Mouse (Mus musculus) liver, embryonic 12.5 days (tissue): ENCODE results near the gene Olfr462. TPM values are rescaled to one million over a fixed set of nuclear protein-coding genes. Genes with fewer than 3 reads are reported as not detected.

Source experiments
- ATAC-seq: fragments of 200-750 bp; cut with Nextera tagmentation; 2 replicates; pipeline ENCODE4 v1.8.0; 2017; ENCODE audit warnings: moderate number of reproducible peaks, mild to moderate bottlenecking, moderate library complexity
- H3K27ac ChIP-seq: fragments of 300-500 bp; sonication (generic); 2 replicates; pipeline ENCODE4 v1.5.1; 2016; ENCODE audit warnings: mild to moderate bottlenecking
- H3K27me3 ChIP-seq: fragments of 300-500 bp; sonication (generic); replicated peaks from 2 replicates; pipeline ENCODE4 v1.6.1; 2016; ENCODE audit warnings: mild to moderate bottlenecking, moderate library complexity
- H3K36me3 ChIP-seq: fragments of 300-500 bp; sonication (generic); 2 replicates; pipeline ENCODE4 v1.6.1; 2016; ENCODE audit warnings: mild to moderate bottlenecking, moderate library complexity
- H3K4me1 ChIP-seq: fragments of 300-500 bp; sonication (generic); 2 replicates; pipeline ENCODE4 v1.6.1; 2016
- H3K4me2 ChIP-seq: fragments of 300-500 bp; sonication (generic); 2 replicates; pipeline ENCODE4 v1.6.1; 2016; ENCODE audit warnings: mild to moderate bottlenecking, moderate library complexity
- H3K4me3 ChIP-seq: fragments of 300-500 bp; sonication (generic); 2 replicates; pipeline ENCODE4 v1.5.1; 2016; ENCODE audit warnings: mild to moderate bottlenecking, moderate library complexity
- H3K9ac ChIP-seq: fragments of 300-500 bp; sonication (generic); 2 replicates; pipeline ENCODE4 v1.6.1; 2016; ENCODE audit warnings: mild to moderate bottlenecking, moderate library complexity
- H3K9me3 ChIP-seq: fragments of 300-500 bp; sonication (generic); replicated peaks from 2 replicates; pipeline ENCODE4 v1.6.1; 2016; ENCODE audit warnings: mild to moderate bottlenecking, moderate library complexity
- WGBS: fragments of 180-500 bp; shearing (Covaris S2); methylation state at CpG from one replicate; pipeline ENCODE4 v1.1.7; 2016; ENCODE audit not compliant: insufficient replicate concordance; 5-methylcytosine and 5-hydroxymethylcytosine counted together
- polyA plus RNA-seq: library from polyadenylated mRNA; unstranded; fragments of >200 nt; fragmentation: Nextera tagmentation; extraction: Ambion mirVana; gene quantifications from 2 replicates; pipeline ENCODE4 v1.2.1, GENCODE M21; 2016

Olfr462 gene
- polyA plus RNA-seq: not detected in 2 replicates

DNA sequence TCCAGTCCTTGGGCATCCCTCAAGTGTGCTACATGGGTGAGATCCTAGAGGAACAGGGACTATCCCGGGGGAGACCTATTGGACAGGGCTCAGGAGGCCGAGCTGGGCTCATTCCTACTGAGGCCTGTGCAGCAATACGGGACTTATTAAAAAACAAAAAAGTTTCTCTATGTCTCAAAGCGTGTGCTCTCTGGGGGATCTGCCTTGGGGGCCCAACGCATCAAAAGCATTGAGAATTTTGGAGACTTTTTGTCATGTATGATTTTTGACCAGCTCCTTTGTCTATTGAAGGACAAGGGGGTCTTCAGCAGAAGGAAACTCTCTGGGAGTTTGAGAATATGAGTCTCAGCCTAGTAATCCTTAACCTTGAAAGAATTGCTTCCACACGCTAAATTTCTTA lies at the start of gene Olfr462:
Olfr462 (minus strand) TSS at position 101 of the 400 bp plus-strand sequence.
- no peaks in the 10 kb centered on the region for H3K9me3 ChIP-seq
- ATAC-seq: no peak
- H3K27ac ChIP-seq: no peak within 1 kb of the TSS
- H3K36me3 ChIP-seq: no peaks in the 10 kb centered on the region
- no peaks in the 10 kb centered on the region; the same call in 1 of the 2 replicates for H3K27me3 ChIP-seq
- H3K4me1 ChIP-seq: no peaks in the 10 kb centered on the region
- H3K9ac ChIP-seq: no peak within 1 kb of the TSS
- no peak within 1 kb of the TSS for H3K4me2 ChIP-seq
- 70% methylated on average over 6 of the region's 6 CpGs for WGBS
- no peak within 1 kb of the TSS for H3K4me3 ChIP-seq

DNA sequence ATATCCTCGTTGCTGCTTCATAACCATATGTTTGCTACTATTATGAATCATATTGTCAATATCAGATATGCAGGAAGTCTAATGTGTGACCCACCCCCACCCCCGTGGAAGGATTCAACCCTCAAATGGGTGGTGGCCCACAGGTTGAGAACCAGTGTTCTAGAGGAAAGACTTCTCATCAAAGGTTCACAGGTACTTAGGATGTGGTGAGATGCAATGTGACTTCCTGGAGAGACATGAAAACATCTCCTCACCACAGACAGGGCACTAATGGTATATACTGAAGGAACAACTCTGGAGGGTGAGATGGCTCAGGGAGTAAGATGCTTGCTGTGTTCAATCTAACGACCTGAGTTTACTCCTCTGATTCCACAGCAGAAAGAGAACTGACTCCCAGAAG lies 43.4 kb upstream of the Olfr462 start:
- Histone ChIP-seq H3K4me1 (no peaks in the 10 kb centered on the region), H3K9me3 (no peaks in the 10 kb centered on the region), H3K36me3 (no peaks in the 10 kb centered on the region), H3K27ac (no peak overlapping the region), H3K9ac (no peak overlapping the region), H3K27me3 (no peaks in the 10 kb centered on the region), H3K4me3 (no peak overlapping the region), H3K4me2 (no peak overlapping the region)
- ATAC-seq: no peak
- 46% methylated on average over 3 of the region's 3 CpGs for WGBS

DNA sequence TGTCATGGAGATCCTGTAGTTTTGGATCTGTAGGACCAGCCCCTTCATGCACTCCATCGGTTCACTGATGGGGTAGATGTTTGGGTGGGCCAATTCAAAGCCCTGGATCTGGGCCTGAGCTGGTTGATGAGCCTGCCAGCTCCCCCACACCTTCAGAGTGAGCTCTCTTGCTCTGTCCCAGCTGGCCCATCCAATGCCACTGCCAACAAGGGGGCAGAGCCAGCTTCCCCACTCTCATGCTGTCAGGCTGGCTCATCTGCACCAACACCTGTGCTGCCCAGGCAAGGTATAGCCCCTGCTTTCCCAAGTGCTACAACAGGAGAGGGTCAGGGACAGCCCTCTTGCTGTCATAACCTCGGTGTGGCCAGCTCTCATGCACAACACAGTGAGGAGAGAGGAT lies 41.7 kb upstream of the Olfr462 start:
- no peak overlapping the region for H3K4me3 ChIP-seq
- 54% methylated on average over 2 of the region's 2 CpGs for WGBS
- H3K9me3 ChIP-seq: no peaks in the 10 kb centered on the region
- H3K27me3 ChIP-seq: no peaks in the 10 kb centered on the region
- no peak overlapping the region for H3K4me2 ChIP-seq
- no peak overlapping the region for H3K27ac ChIP-seq
- no peaks in the 10 kb centered on the region for H3K36me3 ChIP-seq
- no peak overlapping the region for H3K9ac ChIP-seq
- no peak for ATAC-seq
- H3K4me1 ChIP-seq: no peaks in the 10 kb centered on the region

DNA sequence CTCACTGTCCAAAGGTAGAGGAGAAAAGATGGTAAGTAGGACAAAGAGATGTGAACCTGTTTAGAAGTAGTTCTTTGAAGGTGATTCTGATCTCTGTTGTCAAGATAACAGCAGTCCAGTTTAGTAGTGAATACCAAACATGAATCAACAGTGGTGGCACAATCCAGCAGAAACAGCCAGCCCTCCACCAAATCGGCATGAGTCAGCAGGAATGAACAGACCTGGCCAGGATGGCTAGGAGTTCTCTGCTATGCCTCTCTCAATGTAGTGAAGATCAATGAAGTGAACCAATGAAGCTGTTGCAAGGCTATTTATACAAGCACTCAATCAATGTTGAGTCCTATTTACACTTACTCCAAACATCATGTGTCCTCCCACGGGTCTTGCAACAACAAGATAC lies 38.3 kb upstream of the Olfr462 start:
- no peaks in the 10 kb centered on the region for H3K4me1 ChIP-seq

DNA sequence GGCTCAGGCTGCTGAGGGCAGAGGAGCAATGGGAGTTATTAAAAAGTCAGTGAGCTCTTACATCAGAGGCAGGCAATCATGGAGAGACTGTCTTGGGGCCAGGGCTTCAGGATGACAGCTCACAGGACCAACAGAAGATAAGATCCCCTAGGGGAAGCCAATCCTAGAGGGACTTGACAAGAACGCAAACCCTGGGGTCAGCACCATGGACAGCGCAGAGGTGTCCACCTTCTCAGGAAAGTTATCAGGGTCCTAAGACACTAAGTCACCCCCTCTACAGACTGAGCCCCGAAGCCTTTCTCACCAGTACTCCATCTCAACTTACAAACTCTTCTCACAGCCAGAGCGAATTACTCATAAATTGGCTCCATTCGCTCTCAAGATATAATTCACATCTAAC lies 28.9 kb upstream of the Olfr462 start, which contains the start of gene Olfr464:
Olfr464 (minus strand) TSS at position 2 of the 400 bp plus-strand sequence.
- 29% methylated on average over 5 of the region's 5 CpGs for WGBS
- no peak for ATAC-seq
- H3K4me3 ChIP-seq: no peak within 1 kb of the TSS

More for the DNA sequence above, 38.3 kb upstream of the Olfr462 start:
- Histone ChIP-seq H3K9ac (no peak overlapping the region), H3K9me3 (no peaks in the 10 kb centered on the region), H3K4me2 (no peak overlapping the region), H3K27me3 (no peaks in the 10 kb centered on the region), H3K4me3 (no peak overlapping the region), H3K36me3 (no peaks in the 10 kb centered on the region), H3K27ac (no peak overlapping the region)
- no peak for ATAC-seq
- WGBS: 66% methylated on average over 2 of the region's 2 CpGs

DNA sequence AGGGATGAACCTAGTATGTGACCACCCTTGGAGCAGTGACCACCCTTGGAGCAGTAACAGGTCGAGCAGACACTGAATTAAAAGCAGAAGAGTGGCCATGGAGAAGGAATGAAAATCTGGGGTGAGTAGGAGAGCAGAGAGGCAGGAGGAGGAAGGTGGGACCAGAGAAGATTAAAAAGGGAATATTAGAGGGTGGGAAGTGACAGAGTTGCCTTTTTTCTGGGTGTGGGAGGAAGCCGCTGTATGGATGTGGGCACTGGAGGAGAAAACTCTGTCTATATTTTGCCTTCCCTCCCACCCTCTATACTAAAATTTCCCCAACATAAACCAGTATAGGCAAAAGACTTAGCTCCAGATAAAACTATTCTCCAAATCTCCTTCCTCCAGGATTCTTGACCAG lies 28.2 kb upstream of the Olfr462 start:
- Histone ChIP-seq H3K36me3 (no peaks in the 10 kb centered on the region), H3K27ac (no peak overlapping the region), H3K27me3 (no peaks in the 10 kb centered on the region), H3K4me3 (no peak overlapping the region), H3K4me2 (no peak overlapping the region), H3K9ac (no peak overlapping the region), H3K9me3 (no peaks in the 10 kb centered on the region), H3K4me1 (no peaks in the 10 kb centered on the region)
- ATAC-seq: no peak
- WGBS: 63% methylated on average over 2 of the region's 2 CpGs

More for the DNA sequence above, 28.9 kb upstream of the Olfr462 start, which contains the start of gene Olfr464:
- H3K4me2 ChIP-seq: no peak within 1 kb of the TSS
- no peak within 1 kb of the TSS for H3K27ac ChIP-seq
- no peaks in the 10 kb centered on the region for H3K9me3 ChIP-seq
- H3K9ac ChIP-seq: no peak within 1 kb of the TSS
- H3K36me3 ChIP-seq: no peaks in the 10 kb centered on the region
- no peaks in the 10 kb centered on the region for H3K4me1 ChIP-seq
- no peaks in the 10 kb centered on the region for H3K27me3 ChIP-seq

DNA sequence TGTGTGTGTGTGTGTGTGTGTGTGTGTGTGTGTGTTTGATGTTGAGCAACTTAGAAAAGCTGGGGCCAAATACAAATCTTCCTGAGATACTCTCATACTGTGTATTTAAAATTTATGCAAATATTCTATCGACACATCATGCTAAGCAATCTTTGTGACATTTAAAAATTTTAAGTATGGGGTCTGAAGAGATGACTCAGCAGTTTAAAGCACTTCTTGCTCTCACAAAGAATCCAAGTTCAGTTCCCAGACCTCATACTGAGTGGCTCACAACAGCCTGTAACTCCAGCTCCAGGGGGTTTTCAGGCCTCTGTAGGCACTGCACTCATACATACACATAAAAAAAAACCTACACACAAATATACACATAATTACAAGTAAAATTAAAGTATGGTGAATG lies 23.9 kb upstream of the Olfr462 start:
- WGBS: 65% methylated on average over 1 of the region's 1 CpGs
- H3K27me3 ChIP-seq: no peaks in the 10 kb centered on the region

DNA sequence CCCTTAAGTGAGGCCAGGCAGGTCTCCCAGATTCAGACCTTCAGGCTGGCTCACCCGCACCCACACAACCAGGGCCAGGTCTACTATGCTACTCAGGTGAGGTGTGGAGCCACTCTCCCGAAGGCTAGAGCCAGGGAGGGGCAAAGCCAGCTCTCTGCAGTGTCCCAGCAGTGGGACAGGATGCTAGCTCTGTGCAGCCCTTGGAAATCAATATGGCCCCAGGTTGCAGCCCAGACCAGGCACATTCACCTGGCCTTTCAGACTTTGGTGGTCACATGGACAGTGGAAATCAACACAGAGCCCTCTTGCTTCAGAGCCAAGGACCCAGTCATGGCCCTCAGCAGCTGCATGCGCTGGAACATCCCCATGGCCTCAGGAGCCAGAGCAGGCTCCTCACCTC lies 12.3 kb upstream of the Olfr462 start:
- Histone ChIP-seq H3K4me1 (no peaks in the 10 kb centered on the region), H3K4me3 (no peak overlapping the region), H3K9me3 (no peaks in the 10 kb centered on the region), H3K27me3 (peaks cover 5% of the 10 kb centered on the region; the same call in 1 of the 2 replicates), H3K9ac (no peak overlapping the region), H3K36me3 (no peaks in the 10 kb centered on the region), H3K27ac (no peak overlapping the region), H3K4me2 (no peak overlapping the region)
- whole genome bisulfite sequencing: 36% methylated on average over 3 of the region's 3 CpGs
- ATAC-seq: no peak

More for the DNA sequence above, 23.9 kb upstream of the Olfr462 start:
- H3K4me1 ChIP-seq: no peaks in the 10 kb centered on the region
- H3K9me3 ChIP-seq: no peaks in the 10 kb centered on the region
- H3K4me3 ChIP-seq: no peak overlapping the region
- H3K36me3 ChIP-seq: no peaks in the 10 kb centered on the region
- no peak for ATAC-seq
- no peak overlapping the region for H3K27ac ChIP-seq
- H3K4me2 ChIP-seq: no peak overlapping the region
- no peak overlapping the region for H3K9ac ChIP-seq

DNA sequence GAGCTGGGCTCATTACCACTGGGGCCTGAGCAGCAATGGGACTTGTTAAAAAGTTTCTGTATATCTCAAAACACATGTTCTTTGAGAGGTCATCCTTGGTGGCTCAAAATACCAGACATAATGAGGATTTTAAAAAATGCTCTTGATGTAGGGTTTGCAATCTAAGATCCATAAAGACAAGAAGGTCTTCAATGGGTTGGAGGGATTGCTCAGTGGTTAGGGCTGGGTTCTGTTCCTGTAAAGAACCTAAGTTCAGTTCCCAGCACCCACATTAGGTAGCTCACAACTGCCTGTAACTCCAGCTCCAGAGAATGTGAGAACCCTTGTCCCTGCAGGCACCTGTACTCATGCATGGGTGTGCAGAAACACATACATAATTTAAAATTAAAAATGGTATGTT lies 5.2 kb upstream of the Olfr462 start, which contains the start of gene Olfr463:
Olfr463 (minus strand) TSS at position 101 of the 400 bp plus-strand sequence.
- peaks cover 9% of the 10 kb centered on the region; the same call in 1 of the 2 replicates for H3K27me3 ChIP-seq
- H3K4me2 ChIP-seq: no peak within 1 kb of the TSS
- no peak within 1 kb of the TSS for H3K9ac ChIP-seq
- no peak within 1 kb of the TSS for H3K4me3 ChIP-seq
- no peaks in the 10 kb centered on the region for H3K9me3 ChIP-seq
- no peak for ATAC-seq
- H3K36me3 ChIP-seq: no peaks in the 10 kb centered on the region
- no peak within 1 kb of the TSS for H3K27ac ChIP-seq
- no peaks in the 10 kb centered on the region for H3K4me1 ChIP-seq

DNA sequence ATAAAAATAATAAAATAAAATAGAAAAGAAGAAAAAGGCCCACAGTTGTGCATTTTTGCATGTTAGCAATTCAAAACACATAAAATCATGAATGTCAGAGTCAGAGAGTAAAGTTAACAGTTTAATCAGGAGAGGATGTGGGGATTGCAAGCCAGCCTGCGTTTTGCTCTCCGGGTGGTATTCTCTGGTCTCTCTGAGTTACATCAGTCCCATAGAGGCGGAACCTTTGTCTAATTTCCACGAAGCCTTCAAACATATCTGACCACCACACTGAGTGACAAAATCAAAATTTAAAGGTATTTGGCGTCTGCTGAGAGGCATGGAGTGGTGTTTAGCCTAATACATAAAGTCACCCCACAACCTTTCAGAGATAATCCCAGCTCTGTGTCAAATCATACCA lies 7.2 kb downstream of the Olfr462 start:
- Histone ChIP-seq H3K27ac (no peak overlapping the region), H3K4me1 (no peaks in the 10 kb centered on the region), H3K4me3 (no peak overlapping the region), H3K27me3 (peaks cover 8% of the 10 kb centered on the region; the same call in 1 of the 2 replicates), H3K4me2 (no peak overlapping the region), H3K9ac (no peak overlapping the region), H3K36me3 (no peaks in the 10 kb centered on the region), H3K9me3 (no peaks in the 10 kb centered on the region)
- no peak for ATAC-seq
- WGBS: 57% methylated on average over 5 of the region's 5 CpGs

DNA sequence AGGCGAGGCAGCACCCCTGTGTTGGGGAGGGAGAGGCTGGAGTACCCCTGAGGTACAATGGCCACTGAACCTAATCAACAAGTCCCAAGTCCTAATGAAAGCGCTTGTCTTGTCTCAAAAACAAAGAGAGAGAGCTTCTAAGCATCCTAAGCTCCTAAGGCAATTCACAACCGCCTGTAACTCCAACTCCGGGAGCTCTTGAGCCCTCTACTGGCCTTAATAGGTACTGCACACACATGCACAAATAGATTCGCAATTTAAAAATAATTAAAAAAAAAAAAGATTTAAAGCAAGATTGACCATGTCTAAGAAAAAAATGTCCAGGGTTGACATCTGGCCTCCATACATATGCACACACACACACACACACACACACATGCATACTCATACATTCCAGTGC lies 8.6 kb downstream of the Olfr462 start:
- H3K9ac ChIP-seq: no peak overlapping the region
- H3K9me3 ChIP-seq: no peaks in the 10 kb centered on the region
- H3K4me2 ChIP-seq: no peak overlapping the region
- H3K36me3 ChIP-seq: no peaks in the 10 kb centered on the region
- H3K4me3 ChIP-seq: no peak overlapping the region
- ATAC-seq: no peak
- H3K27me3 ChIP-seq: peaks cover 8% of the 10 kb centered on the region; the same call in 1 of the 2 replicates
- H3K27ac ChIP-seq: no peak overlapping the region
- 30% methylated on average over 5 of the region's 5 CpGs for WGBS
- no peaks in the 10 kb centered on the region for H3K4me1 ChIP-seq

DNA sequence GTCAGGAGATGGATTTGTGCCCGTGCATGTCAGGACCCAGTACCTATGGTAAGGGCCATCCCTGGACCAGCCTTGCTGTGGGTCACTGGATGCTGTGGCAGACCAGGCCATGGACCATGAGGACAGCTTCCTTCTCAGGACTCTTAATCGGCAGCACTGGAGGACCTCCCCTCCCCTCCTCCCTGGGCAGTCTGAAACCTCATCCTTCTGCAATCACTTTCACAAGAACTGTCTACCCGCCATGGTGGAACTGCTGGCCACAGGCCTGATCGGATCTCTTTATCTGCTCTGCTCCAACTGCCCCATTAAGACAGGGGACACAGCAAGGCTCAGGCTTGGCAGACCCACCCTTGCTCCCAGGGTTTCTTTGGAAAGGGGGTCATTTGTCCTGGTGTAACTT lies 10.4 kb downstream of the Olfr462 start:
- no peaks in the 10 kb centered on the region for H3K4me1 ChIP-seq
- no peak overlapping the region for H3K4me3 ChIP-seq
- 42% methylated on average over 4 of the region's 4 CpGs for WGBS
- ATAC-seq: no peak
- H3K27ac ChIP-seq: no peak overlapping the region
- H3K27me3 ChIP-seq: peaks cover 11% of the 10 kb centered on the region; the same call in 1 of the 2 replicates
- H3K9ac ChIP-seq: no peak overlapping the region
- no peak overlapping the region for H3K4me2 ChIP-seq
- no peaks in the 10 kb centered on the region for H3K36me3 ChIP-seq
- no peaks in the 10 kb centered on the region for H3K9me3 ChIP-seq

DNA sequence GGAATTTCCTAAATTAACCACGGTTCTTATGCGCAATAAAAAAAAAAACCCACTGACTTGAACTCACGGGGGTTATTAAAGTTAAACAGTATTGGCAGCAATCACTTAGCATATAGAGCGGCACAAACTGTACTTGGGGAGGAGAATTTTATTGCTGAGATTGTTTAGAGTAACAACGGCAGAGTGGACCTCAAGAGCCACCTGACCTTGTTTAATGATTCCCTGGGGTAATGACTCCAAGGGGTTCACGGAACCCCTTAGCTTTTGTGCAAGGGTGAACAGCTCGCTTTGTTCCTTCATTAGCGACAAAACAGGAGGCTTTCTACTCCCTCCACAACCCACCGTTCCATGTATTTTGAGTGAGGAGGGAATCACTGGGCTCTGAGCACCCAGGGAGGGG lies 12.2 kb downstream of the Olfr462 start:
- WGBS: 68% methylated on average over 9 of the region's 9 CpGs
- Histone ChIP-seq H3K4me3 (no peak overlapping the region), H3K27ac (no peak overlapping the region), H3K36me3 (no peaks in the 10 kb centered on the region), H3K4me2 (no peak overlapping the region), H3K4me1 (no peaks in the 10 kb centered on the region), H3K27me3 (0 out of 2 replicates have a peak, but pooled peaks cover 10% of the 10 kb centered on the region), H3K9ac (no peak overlapping the region), H3K9me3 (no peaks in the 10 kb centered on the region)
- no peak for ATAC-seq
